Mouse (Mus musculus) lung, postnatal 0 days (tissue): ENCODE measurements at regions not wholly inside any gene's neighbourhood (a gene's known extent, or its start where the extent isn't known, plus 50 kb on each side); places are given as distances from the start of the nearest gene placed in this dataset.

Experiments used
- CTCF ChIP-seq: IDR thresholded peaks from 2 replicates; pipeline ENCODE4 v1.5.1; 2016; ENCODE audit warnings: antibody characterized with exemption, mild to moderate bottlenecking
- EP300 ChIP-seq: IDR thresholded peaks from 2 replicates; pipeline ENCODE4 v1.6.1; 2016; ENCODE audit warnings: antibody characterized with exemption, mild to moderate bottlenecking, control low read depth

DNA sequence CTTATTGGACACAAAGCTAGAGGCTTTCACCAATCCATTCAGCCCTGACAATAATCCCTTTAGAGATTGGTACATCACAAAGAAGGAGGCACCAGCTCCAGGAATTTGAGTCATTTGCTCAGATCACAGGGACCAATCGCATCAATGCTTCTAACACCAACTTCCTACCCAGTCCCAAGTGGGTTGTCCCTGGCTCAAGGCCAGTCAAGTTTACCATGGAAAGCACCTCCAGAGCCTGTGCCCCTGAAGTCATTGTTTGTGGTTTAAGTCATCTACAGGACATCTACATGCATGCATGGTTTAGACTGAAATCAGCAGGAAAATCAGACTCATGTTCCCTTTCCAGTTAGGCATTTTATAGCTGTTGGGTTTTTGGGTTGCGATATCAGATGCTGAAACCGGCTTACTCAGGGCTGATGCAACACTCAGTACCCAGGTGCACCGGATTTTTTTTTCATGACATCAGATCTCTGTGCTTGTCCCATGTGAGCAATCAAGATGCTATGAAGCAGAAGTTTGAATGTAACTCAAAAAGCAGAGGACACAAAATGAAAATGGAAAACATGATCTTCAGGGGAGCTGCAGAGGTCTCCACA is 50.3 kb upstream of the Sh3bp4 start:
- TF ChIP-seq CTCF = no peak
- TF ChIP-seq EP300 = no peak
